Mouse (Mus musculus): Measurements from ENCODE around the gene Trit1. TPM values are rescaled to one million over a fixed set of nuclear protein-coding genes. Genes with fewer than 3 reads are reported as not detected.

The Trit1 gene
- total and polyA plus RNA-seq, 2 experiments: 4.3 to 11.2 TPM

- no peak for TF ChIP-seq CTCF (IDR thresholded peaks at IDR 0.05; ENCODE audit: low read depth, low read length)
- 93% methylated on average over 16 of the region's 16 CpGs for WGBS
- H3K36me3 ChIP-seq (ENCODE audit: control insufficient read depth, insufficient read depth, low read length): peaks cover 46% of the 10 kb centered on the region
These were observed 37.9 kb downstream of the Trit1 start for GRCm38 (mm10) chr4:123054172-123054790.

DNA sequence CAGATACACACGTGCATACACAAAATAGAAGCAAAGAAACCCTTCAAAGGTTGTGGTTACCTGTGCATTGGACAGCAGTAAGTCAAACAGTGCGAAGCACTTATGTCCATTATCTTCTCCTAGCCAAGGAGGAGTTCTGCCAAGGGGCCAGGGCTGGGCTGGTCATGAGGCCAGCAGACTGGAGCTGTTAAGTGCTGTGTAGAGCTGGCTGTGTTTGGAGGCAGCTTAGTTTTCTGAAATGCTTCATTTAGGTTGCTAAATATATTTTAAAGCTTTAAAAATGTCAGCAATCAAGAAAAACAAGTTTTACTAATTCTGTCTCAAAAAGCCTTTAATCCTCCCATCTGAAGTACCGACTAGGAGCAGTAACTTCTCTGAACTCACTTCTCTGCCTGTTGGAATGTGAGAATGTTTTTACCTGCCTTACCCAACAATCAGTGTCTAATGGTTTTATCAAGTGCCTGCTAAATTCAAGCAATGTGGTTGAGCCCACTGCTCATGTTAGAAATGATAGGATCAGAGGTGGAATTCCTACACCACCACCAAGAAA, 40.2 kb downstream of the Trit1 start:
- H3K36me3 ChIP-seq (ENCODE audit: control insufficient read depth, insufficient read depth, low read length): peaks cover 38% of the 10 kb centered on the region
- WGBS: 89% methylated on average over 3 of the region's 3 CpGs
- H3K27me3 ChIP-seq (ENCODE audit: control insufficient read depth, insufficient read depth, low read length): no peaks in the 10 kb centered on the region
- TF ChIP-seq POLR2A (IDR thresholded peaks at IDR 0.05; ENCODE audit: extremely low read depth, insufficient read depth, low read length) (no peak), CTCF (IDR thresholded peaks at IDR 0.05; ENCODE audit: low read depth, low read length) (no peak)
- H3K79me2 ChIP-seq (ENCODE audit: control insufficient read depth, insufficient read depth, low read length): no peaks in the 10 kb centered on the region
- no peak overlapping the region for H3K4me3 ChIP-seq (ENCODE audit: insufficient read depth, low read depth, low read length)
- H3K9ac ChIP-seq (ENCODE audit: low read depth, low read length): no peak overlapping the region
- DNase-seq (ENCODE audit: extremely low read depth, low read depth, low spot score): no peak
- no peak overlapping the region for H3K27ac ChIP-seq (replicated peaks; ENCODE audit: insufficient read depth, low read depth, low read length)
- no peaks in the 10 kb centered on the region for H3K4me1 ChIP-seq (ENCODE audit: control insufficient read depth, insufficient read depth, low read length)

More at GRCm38 (mm10) chr4:123054172-123054790, 37.9 kb downstream of the Trit1 start:
- no peak overlapping the region for H3K9ac ChIP-seq (ENCODE audit: low read depth, low read length)
- H3K27me3 ChIP-seq (ENCODE audit: control insufficient read depth, insufficient read depth, low read length): no peaks in the 10 kb centered on the region
- no peaks in the 10 kb centered on the region for H3K4me1 ChIP-seq (ENCODE audit: control insufficient read depth, insufficient read depth, low read length)
- H3K4me3 ChIP-seq (ENCODE audit: insufficient read depth, low read depth, low read length): no peak overlapping the region
- no peak for DNase-seq (ENCODE audit: extremely low read depth, low read depth, low spot score)
- H3K79me2 ChIP-seq (ENCODE audit: control insufficient read depth, insufficient read depth, low read length): no peaks in the 10 kb centered on the region
- no peak overlapping the region for H3K27ac ChIP-seq (replicated peaks; ENCODE audit: insufficient read depth, low read depth, low read length)

GRCm38 (mm10) chr4:123057957-123058356, 41.6 kb downstream of the Trit1 start:
- H3K27me3 ChIP-seq (ENCODE audit: control insufficient read depth, insufficient read depth, low read length): no peaks in the 10 kb centered on the region
- 23% methylated on average over 1 of the region's 1 CpGs for WGBS
- peak; percentile 28 for DNase-seq (ENCODE audit: extremely low read depth, low read depth, low spot score)
- H3K4me1 ChIP-seq (ENCODE audit: control insufficient read depth, insufficient read depth, low read length): no peaks in the 10 kb centered on the region
- H3K9ac ChIP-seq (ENCODE audit: low read depth, low read length): no peak overlapping the region
- H3K36me3 ChIP-seq (ENCODE audit: control insufficient read depth, insufficient read depth, low read length): peaks cover 26% of the 10 kb centered on the region
- H3K4me3 ChIP-seq (ENCODE audit: insufficient read depth, low read depth, low read length): no peak overlapping the region
- no peak overlapping the region for H3K27ac ChIP-seq (replicated peaks; ENCODE audit: insufficient read depth, low read depth, low read length)
- H3K79me2 ChIP-seq (ENCODE audit: control insufficient read depth, insufficient read depth, low read length): no peaks in the 10 kb centered on the region
- TF ChIP-seq POLR2A (IDR thresholded peaks at IDR 0.05; ENCODE audit: extremely low read depth, insufficient read depth, low read length) (no peak), CTCF (IDR thresholded peaks at IDR 0.05; ENCODE audit: low read depth, low read length) (no peak)

- no peak overlapping the region for H3K9ac ChIP-seq (ENCODE audit: low read depth, low read length)
- no peaks in the 10 kb centered on the region for H3K4me1 ChIP-seq (ENCODE audit: control insufficient read depth, insufficient read depth, low read length)
- TF ChIP-seq CTCF (IDR thresholded peaks at IDR 0.05; ENCODE audit: low read depth, low read length) (no peak), POLR2A (IDR thresholded peaks at IDR 0.05; ENCODE audit: extremely low read depth, insufficient read depth, low read length) (no peak)
- no peak overlapping the region for H3K4me3 ChIP-seq (ENCODE audit: insufficient read depth, low read depth, low read length)
- H3K27me3 ChIP-seq (ENCODE audit: control insufficient read depth, insufficient read depth, low read length): peaks cover 3% of the 10 kb centered on the region; the same call in 1 of the 2 replicates
- WGBS: 72% methylated on average over 5 of the region's 5 CpGs
- DNase-seq (ENCODE audit: extremely low read depth, low read depth, low spot score): no peak
- H3K79me2 ChIP-seq (ENCODE audit: control insufficient read depth, insufficient read depth, low read length): no peaks in the 10 kb centered on the region
- no peaks in the 10 kb centered on the region for H3K36me3 ChIP-seq (ENCODE audit: control insufficient read depth, insufficient read depth, low read length)
- no peak overlapping the region for H3K27ac ChIP-seq (replicated peaks; ENCODE audit: insufficient read depth, low read depth, low read length)
These were observed 45.3 kb downstream of the Trit1 start for GRCm38 (mm10) chr4:123061744-123062143.

DNA sequence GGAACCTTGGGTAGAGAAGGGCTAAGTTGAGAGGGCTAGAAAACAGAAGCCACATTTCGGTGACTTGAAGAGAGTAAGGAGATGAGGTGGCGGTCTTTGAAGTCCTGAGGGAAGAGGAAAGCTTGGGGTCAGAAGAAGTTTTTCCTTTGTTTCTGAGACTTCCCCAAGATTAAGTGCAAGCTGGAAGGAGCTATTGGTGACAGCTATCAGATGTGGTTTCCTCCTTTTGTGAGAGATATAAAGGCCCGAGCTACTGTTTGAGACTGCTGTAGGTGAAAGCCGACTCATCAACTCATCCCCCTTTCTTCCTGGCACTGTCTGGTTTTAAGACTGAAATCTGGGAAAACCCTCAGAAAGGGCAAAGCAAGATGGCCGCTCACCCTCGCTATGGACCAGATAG, 52.2 kb downstream of the Trit1 start:
- H3K36me3 ChIP-seq (ENCODE audit: control insufficient read depth, insufficient read depth, low read length): no peaks in the 10 kb centered on the region
- no peak for TF ChIP-seq POLR2A (IDR thresholded peaks at IDR 0.05; ENCODE audit: extremely low read depth, insufficient read depth, low read length)
- no peak for TF ChIP-seq CTCF (IDR thresholded peaks at IDR 0.05; ENCODE audit: low read depth, low read length)
- no peak for DNase-seq (ENCODE audit: extremely low read depth, low read depth, low spot score)
- H3K4me3 ChIP-seq (ENCODE audit: insufficient read depth, low read depth, low read length): no peak overlapping the region
- H3K27ac ChIP-seq (replicated peaks; ENCODE audit: insufficient read depth, low read depth, low read length): no peak overlapping the region
- peaks cover 3% of the 10 kb centered on the region; the same call in 1 of the 2 replicates for H3K27me3 ChIP-seq (ENCODE audit: control insufficient read depth, insufficient read depth, low read length)
- H3K4me1 ChIP-seq (ENCODE audit: control insufficient read depth, insufficient read depth, low read length): no peaks in the 10 kb centered on the region
- 80% methylated on average over 6 of the region's 6 CpGs for WGBS
- H3K79me2 ChIP-seq (ENCODE audit: control insufficient read depth, insufficient read depth, low read length): no peaks in the 10 kb centered on the region
- no peak overlapping the region for H3K9ac ChIP-seq (ENCODE audit: low read depth, low read length)

DNA sequence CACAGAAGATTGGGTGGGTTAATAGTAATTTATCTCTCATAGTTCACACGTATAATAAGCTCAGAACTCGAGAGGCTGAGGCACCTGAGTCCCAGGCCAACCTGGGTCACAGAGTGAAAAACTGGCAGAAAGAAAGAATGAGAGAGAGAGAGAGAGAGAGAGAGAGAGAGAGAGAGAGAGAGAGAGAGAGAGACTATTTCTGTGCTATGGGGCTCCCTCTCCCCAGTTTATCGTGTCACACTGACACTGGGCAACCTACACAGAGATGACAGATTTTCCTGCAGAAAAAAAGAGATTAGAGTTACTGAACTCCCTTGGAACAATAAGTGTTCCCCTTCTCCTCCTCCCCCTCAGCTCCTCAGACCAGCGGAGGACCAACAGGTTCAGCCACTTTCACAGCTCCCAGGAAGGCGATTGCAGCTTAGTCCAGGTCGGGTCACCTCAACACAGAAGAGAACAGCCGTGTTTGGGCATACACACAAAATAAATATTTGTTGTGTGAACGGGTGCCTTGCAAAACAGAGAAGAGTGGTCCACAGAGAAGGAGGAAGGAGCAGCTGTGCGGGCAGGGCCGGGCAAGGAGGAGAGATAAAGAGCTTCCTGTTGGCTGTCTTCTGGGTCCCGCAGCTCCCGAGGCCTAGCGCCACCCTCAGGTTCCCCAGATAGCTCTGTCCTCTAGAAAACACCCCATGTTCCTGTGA, 55.0 kb downstream of the Trit1 start:
- Histone ChIP-seq H3K27ac (replicated peaks; ENCODE audit: insufficient read depth, low read depth, low read length) (no peak overlapping the region), H3K4me3 (ENCODE audit: insufficient read depth, low read depth, low read length) (no peak overlapping the region), H3K4me1 (ENCODE audit: control insufficient read depth, insufficient read depth, low read length) (no peaks in the 10 kb centered on the region), H3K79me2 (ENCODE audit: control insufficient read depth, insufficient read depth, low read length) (no peaks in the 10 kb centered on the region), H3K36me3 (ENCODE audit: control insufficient read depth, insufficient read depth, low read length) (no peaks in the 10 kb centered on the region), H3K9ac (ENCODE audit: low read depth, low read length) (no peak overlapping the region), H3K27me3 (ENCODE audit: control insufficient read depth, insufficient read depth, low read length) (no peaks in the 10 kb centered on the region; the same call in 1 of the 2 replicates)
- 12% methylated on average over 13 of the region's 13 CpGs for WGBS
- TF ChIP-seq POLR2A (IDR thresholded peaks at IDR 0.05; ENCODE audit: extremely low read depth, insufficient read depth, low read length) (no peak), CTCF (IDR thresholded peaks at IDR 0.05; ENCODE audit: low read depth, low read length) (peak; percentile 63)
- DNase-seq (ENCODE audit: extremely low read depth, low read depth, low spot score): peak; percentile 52
